Mouse (Mus musculus) liver, adult 2 months (tissue): ENCODE data around the gene Fam102a. TPM values are rescaled to one million over a fixed set of nuclear protein-coding genes. Genes with fewer than 3 reads are reported as not detected.
A peak's percentile ranks its signal among the peaks of the same experiment; 100 is the strongest.

Experiments used
- DNase-seq: peaks from one replicate; pipeline ENCODE4 v3.0.0-alpha.2; 2011; ENCODE audit warnings: low read depth, low spot score; ENCODE audit errors: extremely low read depth
- H3K27ac ChIP-seq: fragments of 200-500 bp; replicated peaks from 2 replicates; pipeline ENCODE4 v1.5.1; 2012; ENCODE audit warnings: low read depth, mild to moderate bottlenecking, control low read depth, inconsistent platforms, low read length; ENCODE audit not compliant: insufficient read depth
- H3K27me3 ChIP-seq: fragments of 200-500 bp; 2 replicates; pipeline ENCODE4 v1.6.1; 2012; ENCODE audit warnings: mild to moderate bottlenecking, moderate library complexity, low read length, inconsistent platforms; ENCODE audit not compliant: control insufficient read depth, insufficient read depth
- H3K36me3 ChIP-seq: fragments of 200-500 bp; 2 replicates; pipeline ENCODE4 v1.6.1; 2012; ENCODE audit warnings: low read length, inconsistent platforms; ENCODE audit not compliant: control insufficient read depth, insufficient read depth
- H3K4me1 ChIP-seq: fragments of 200-500 bp; 2 replicates; pipeline ENCODE4 v1.6.1; 2011; ENCODE audit warnings: low read length; ENCODE audit not compliant: control insufficient read depth, insufficient read depth
- H3K4me3 ChIP-seq: fragments of 200-500 bp; 2 replicates; pipeline ENCODE4 v1.5.1; 2011; ENCODE audit warnings: low read depth, mild to moderate bottlenecking, control low read depth, low read length, moderate library complexity; ENCODE audit not compliant: insufficient read depth
- H3K79me2 ChIP-seq: fragments of 200-500 bp; 2 replicates; pipeline ENCODE4 v1.6.1; 2012; ENCODE audit warnings: inconsistent platforms, mild to moderate bottlenecking, low read length, moderate library complexity; ENCODE audit not compliant: control insufficient read depth, insufficient read depth
- H3K9ac ChIP-seq: fragments of 200-500 bp; 2 replicates; pipeline ENCODE4 v1.6.1; 2012; ENCODE audit warnings: low read depth, mild to moderate bottlenecking, control low read depth, inconsistent platforms, low read length
- CTCF ChIP-seq: fragments of 200-500 bp; IDR thresholded peaks from 2 replicates; pipeline ENCODE4 v1.5.1; 2011; ENCODE audit warnings: low read depth, low read length, control low read depth
- POLR2A ChIP-seq: fragments of 200-500 bp; IDR thresholded peaks from 2 replicates; pipeline ENCODE4 v1.6.1; 2011; ENCODE audit warnings: low read length, control low read depth; ENCODE audit not compliant: insufficient read depth; ENCODE audit errors: extremely low read depth
- WGBS: fragments of 180-500 bp; shearing (Covaris S2); methylation state at CpG from one replicate; pipeline ENCODE4 v1.1.7; 2018; 5-methylcytosine and 5-hydroxymethylcytosine counted together
- polyA plus RNA-seq: library from polyadenylated mRNA; depleted of rRNA; stranded (reverse); fragments of >200 nt; gene quantifications from 2 replicates; pipeline ENCODE4 v1.2.3, GENCODE M21; 2012
- total RNA-seq: library from RNA; depleted of rRNA; stranded (reverse); fragments of >200 nt; gene quantifications from 2 replicates; pipeline ENCODE4 v1.2.3, GENCODE M21; 2014

Fam102a gene
- total and polyA plus RNA-seq, 2 experiments, result 7.0 to 11.0 TPM

- Histone ChIP-seq H3K4me1 (peaks cover 26% of the 10 kb centered on the region), H3K79me2 (peaks cover 64% of the 10 kb centered on the region), H3K9ac (no peak overlapping the region), H3K4me3 (no peak overlapping the region), H3K27ac (no peak overlapping the region), H3K27me3 (no peaks in the 10 kb centered on the region), H3K36me3 (peaks cover 2% of the 10 kb centered on the region; the same call in 1 of the 2 replicates)
- 89% methylated on average over 4 of the region's 4 CpGs for WGBS
- no peak for DNase-seq
- TF ChIP-seq CTCF (no peak), POLR2A (no peak)
Observed at GRCm38 (mm10) chr2:32541986-32542573, 6.9 kb downstream of the Fam102a start.

DNA sequence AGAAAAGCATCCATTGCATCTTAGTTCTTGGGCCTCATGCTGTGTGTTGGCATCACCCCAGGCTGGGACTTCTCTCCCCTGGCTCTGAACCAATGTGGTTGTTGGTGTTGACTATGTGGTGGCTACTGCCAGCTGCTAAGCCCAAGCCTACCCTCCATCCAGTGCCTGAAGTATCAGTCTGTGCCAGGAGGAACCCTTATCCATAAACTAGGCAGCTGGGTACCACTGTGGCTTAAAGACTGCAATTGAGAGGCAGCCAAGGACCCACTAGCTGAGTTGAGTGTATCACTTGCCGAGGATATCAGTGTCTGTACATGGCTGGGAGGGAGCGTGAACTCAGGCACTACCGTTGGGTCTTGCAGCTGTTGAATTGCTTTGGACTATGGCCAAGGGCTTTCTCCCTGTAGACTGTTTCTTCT lies 7.9 kb downstream of the Fam102a start:
- H3K79me2 ChIP-seq, result peaks cover 63% of the 10 kb centered on the region
- H3K27ac ChIP-seq, result no peak overlapping the region
- DNase-seq, result peak; percentile 43
- peaks cover 2% of the 10 kb centered on the region; the same call in 1 of the 2 replicates for H3K36me3 ChIP-seq
- H3K4me3 ChIP-seq, result no peak overlapping the region
- TF ChIP-seq CTCF (no peak), POLR2A (no peak)
- no peak overlapping the region for H3K9ac ChIP-seq
- H3K4me1 ChIP-seq, result peaks cover 26% of the 10 kb centered on the region
- no peaks in the 10 kb centered on the region for H3K27me3 ChIP-seq
- 45% methylated on average over 3 of the region's 3 CpGs for WGBS

- DNase-seq, result peak; percentile 78
- TF ChIP-seq POLR2A, result no peak
- WGBS, result 39% methylated on average over 1 of the region's 1 CpGs
Observed at GRCm38 (mm10) chr2:32546951-32547350, 11.8 kb downstream of the Fam102a start.

DNA sequence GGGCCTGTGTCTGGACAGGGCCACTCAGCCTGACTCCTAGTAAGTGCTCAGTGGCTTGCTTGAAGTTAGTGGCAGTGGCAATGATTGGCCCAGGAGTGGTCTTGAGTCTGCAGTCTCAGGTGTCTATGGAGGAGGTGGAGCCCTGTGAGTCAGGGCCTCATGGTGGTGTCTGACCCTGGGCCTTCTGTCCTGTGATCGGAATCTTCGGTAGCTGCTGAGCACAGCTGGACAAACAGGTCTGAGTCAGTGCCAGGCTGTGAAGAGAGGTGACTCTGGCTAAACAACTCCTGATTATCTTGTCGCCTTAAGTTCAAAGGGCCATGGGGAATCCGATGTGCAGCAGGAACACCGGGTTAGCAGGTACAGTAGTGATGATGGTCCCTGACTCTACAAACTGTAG lies 12.2 kb downstream of the Fam102a start:
- Histone ChIP-seq H3K4me1 (peaks cover 9% of the 10 kb centered on the region), H3K36me3 (peaks cover 2% of the 10 kb centered on the region; the same call in 1 of the 2 replicates), H3K79me2 (peaks cover 53% of the 10 kb centered on the region), H3K9ac (no peak overlapping the region), H3K27ac (no peak overlapping the region), H3K4me3 (no peak overlapping the region), H3K27me3 (no peaks in the 10 kb centered on the region)
- no peak for TF ChIP-seq POLR2A
- no peak for TF ChIP-seq CTCF
- peak; percentile 52 for DNase-seq
- WGBS, result 28% methylated on average over 5 of the region's 5 CpGs

More at GRCm38 (mm10) chr2:32546951-32547350, 11.8 kb downstream of the Fam102a start:
- no peak overlapping the region for H3K9ac ChIP-seq
- no peaks in the 10 kb centered on the region for H3K27me3 ChIP-seq
- H3K27ac ChIP-seq, result no peak overlapping the region
- H3K79me2 ChIP-seq, result peaks cover 56% of the 10 kb centered on the region
- H3K4me1 ChIP-seq, result peaks cover 13% of the 10 kb centered on the region
- peaks cover 2% of the 10 kb centered on the region; the same call in 1 of the 2 replicates for H3K36me3 ChIP-seq
- H3K4me3 ChIP-seq, result no peak overlapping the region

GRCm38 (mm10) chr2:32547964-32548739 lies 13.0 kb downstream of the Fam102a start:
- no peak for TF ChIP-seq CTCF
- no peak for TF ChIP-seq POLR2A
- Histone ChIP-seq H3K4me3 (no peak overlapping the region), H3K9ac (no peak overlapping the region), H3K79me2 (peaks cover 47% of the 10 kb centered on the region; the same call in 1 of the 2 replicates), H3K4me1 (peaks cover 9% of the 10 kb centered on the region), H3K27ac (no peak overlapping the region), H3K36me3 (peaks cover 2% of the 10 kb centered on the region; the same call in 1 of the 2 replicates), H3K27me3 (no peaks in the 10 kb centered on the region)
- no peak for DNase-seq
- 75% methylated on average over 7 of the region's 7 CpGs for WGBS
